Mouse (Mus musculus) intestine, embryonic 14.5 days (tissue): ENCODE measurements around the gene Abhd4. TPM values are rescaled to one million over a fixed set of nuclear protein-coding genes. Genes with fewer than 3 reads are reported as not detected.

Source experiments
- ATAC-seq: fragments of 200-750 bp; cut with Nextera tagmentation; replicated peaks from 2 replicates; pipeline ENCODE4 v1.8.0; 2017; ENCODE audit warnings: low read depth, moderate number of reproducible peaks, moderate TSS enrichment, moderate library complexity; ENCODE audit not compliant: low FRiP score, low TSS enrichment
- DNase-seq: peaks from one replicate; pipeline ENCODE4 v3.0.0-alpha.2; 2018; ENCODE audit warnings: low spot score
- H3K27ac ChIP-seq: fragments of 300-500 bp; sonication (generic); 2 replicates; pipeline ENCODE4 v1.5.1; 2014; ENCODE audit warnings: low read depth, mild to moderate bottlenecking, control low read depth
- H3K27me3 ChIP-seq: fragments of 300-500 bp; sonication (generic); replicated peaks from 2 replicates; pipeline ENCODE4 v1.6.1; 2014; ENCODE audit warnings: low read length, control low read depth; ENCODE audit not compliant: control insufficient read depth, insufficient read depth
- H3K36me3 ChIP-seq: fragments of 300-500 bp; sonication (generic); 2 replicates; pipeline ENCODE4 v1.6.1; 2014; ENCODE audit warnings: low read length, control low read depth; ENCODE audit not compliant: control insufficient read depth, insufficient read depth
- H3K4me1 ChIP-seq: fragments of 300-500 bp; sonication (generic); replicated peaks from 2 replicates; pipeline ENCODE4 v1.6.1; 2014; ENCODE audit warnings: low read length, control low read depth, mixed read lengths; ENCODE audit not compliant: control insufficient read depth, insufficient read depth
- H3K4me2 ChIP-seq: fragments of 300-500 bp; sonication (generic); 2 replicates; pipeline ENCODE4 v1.6.1; 2014; ENCODE audit warnings: low read length
- H3K4me3 ChIP-seq: fragments of 300-500 bp; sonication (generic); 2 replicates; pipeline ENCODE4 v1.5.1; 2014; ENCODE audit warnings: low read depth, low read length, control low read depth, mixed read lengths
- H3K9ac ChIP-seq: fragments of 300-500 bp; sonication (generic); 2 replicates; pipeline ENCODE4 v1.6.1; 2014; ENCODE audit warnings: mild to moderate bottlenecking, low read length
- H3K9me3 ChIP-seq: fragments of 300-500 bp; sonication (generic); 2 replicates; pipeline ENCODE4 v1.6.1; 2016; ENCODE audit warnings: low read length, control low read depth; ENCODE audit not compliant: control insufficient read depth
- WGBS: fragments of 180-500 bp; shearing (Covaris S2); extraction: QIAGEN DNeasy Blood & Tissue Kit; methylation state at CpG from one replicate; pipeline ENCODE4 v1.1.7; 2014; 5-methylcytosine and 5-hydroxymethylcytosine counted together
- polyA plus RNA-seq: library from polyadenylated mRNA; unstranded; fragments of >200 nt; fragmentation: Nextera tagmentation; extraction: Ambion mirVana; gene quantifications from 2 replicates; pipeline ENCODE4 v1.2.1, GENCODE M21; 2014

Abhd4 gene
- polyA plus RNA-seq, 1 experiment from 2014 or later: 46.9 TPM

- no peaks in the 10 kb centered on the region for H3K9me3 ChIP-seq
- no peak overlapping the region for H3K27ac ChIP-seq
- DNase-seq: no peak
- WGBS: 35% methylated on average over 9 of the region's 9 CpGs
- H3K4me3 ChIP-seq: no peak overlapping the region
- peaks cover 29% of the 10 kb centered on the region for H3K4me1 ChIP-seq
- no peak overlapping the region for H3K9ac ChIP-seq
- H3K4me2 ChIP-seq: no peak overlapping the region
- ATAC-seq: no peak
- no peaks in the 10 kb centered on the region for H3K27me3 ChIP-seq
- H3K36me3 ChIP-seq: no peaks in the 10 kb centered on the region
Observed at GRCm38 (mm10) chr14:54218721-54219120, 35.3 kb upstream of the Abhd4 start.

- DNase-seq: no peak
- Histone ChIP-seq H3K4me1 (peaks cover 30% of the 10 kb centered on the region), H3K36me3 (no peaks in the 10 kb centered on the region), H3K27ac (no peak overlapping the region), H3K9ac (no peak overlapping the region), H3K4me3 (no peak overlapping the region), H3K4me2 (no peak overlapping the region), H3K9me3 (no peaks in the 10 kb centered on the region), H3K27me3 (no peaks in the 10 kb centered on the region)
- ATAC-seq: no peak
- 36% methylated on average over 8 of the region's 8 CpGs for WGBS
Observed at GRCm38 (mm10) chr14:54219256-54219655, 34.7 kb upstream of the Abhd4 start.

- no peaks in the 10 kb centered on the region for H3K9me3 ChIP-seq
- H3K27ac ChIP-seq: no peak overlapping the region
- WGBS: 41% methylated on average over 7 of the region's 7 CpGs
- H3K4me1 ChIP-seq: peaks cover 31% of the 10 kb centered on the region
- ATAC-seq (no peak), DNase-seq (no peak)
- no peak overlapping the region for H3K9ac ChIP-seq
- no peaks in the 10 kb centered on the region for H3K27me3 ChIP-seq
- no peaks in the 10 kb centered on the region for H3K36me3 ChIP-seq
- no peak overlapping the region for H3K4me3 ChIP-seq
- H3K4me2 ChIP-seq: no peak overlapping the region
Observed at GRCm38 (mm10) chr14:54219849-54220248, 34.1 kb upstream of the Abhd4 start.

GRCm38 (mm10) chr14:54220726-54221494 lies 33.1 kb upstream of the Abhd4 start:
- no peak for ATAC-seq
- peaks cover 30% of the 10 kb centered on the region for H3K4me1 ChIP-seq
- H3K36me3 ChIP-seq: no peaks in the 10 kb centered on the region
- no peak for DNase-seq
- 73% methylated on average over 8 of the region's 8 CpGs for WGBS
- H3K4me2 ChIP-seq: no peak overlapping the region
- H3K9ac ChIP-seq: no peak overlapping the region
- H3K9me3 ChIP-seq: no peaks in the 10 kb centered on the region
- H3K27ac ChIP-seq: no peak overlapping the region
- no peak overlapping the region for H3K4me3 ChIP-seq
- no peaks in the 10 kb centered on the region for H3K27me3 ChIP-seq

- ATAC-seq (no peak), DNase-seq (no peak)
- H3K4me3 ChIP-seq: no peak overlapping the region
- WGBS: 94% methylated on average over 6 of the region's 6 CpGs
- H3K4me2 ChIP-seq: no peak overlapping the region
- H3K4me1 ChIP-seq: peaks cover 30% of the 10 kb centered on the region
- no peaks in the 10 kb centered on the region for H3K27me3 ChIP-seq
- H3K9me3 ChIP-seq: no peaks in the 10 kb centered on the region
- no peak overlapping the region for H3K27ac ChIP-seq
- H3K36me3 ChIP-seq: no peaks in the 10 kb centered on the region
- H3K9ac ChIP-seq: no peak overlapping the region
Observed at GRCm38 (mm10) chr14:54221641-54222040, 32.3 kb upstream of the Abhd4 start.

GRCm38 (mm10) chr14:54222289-54222727 lies 31.7 kb upstream of the Abhd4 start:
- Histone ChIP-seq H3K4me1 (peaks cover 36% of the 10 kb centered on the region), H3K4me3 (no peak overlapping the region), H3K36me3 (no peaks in the 10 kb centered on the region), H3K27ac (no peak overlapping the region), H3K9me3 (no peaks in the 10 kb centered on the region), H3K9ac (no peak overlapping the region), H3K27me3 (no peaks in the 10 kb centered on the region), H3K4me2 (no peak overlapping the region)
- ATAC-seq (no peak), DNase-seq (no peak)
- WGBS: 87% methylated on average over 8 of the region's 8 CpGs

- Histone ChIP-seq H3K27me3 (no peaks in the 10 kb centered on the region), H3K4me1 (peaks cover 38% of the 10 kb centered on the region), H3K27ac (no peak overlapping the region), H3K9ac (no peak overlapping the region), H3K4me2 (no peak overlapping the region), H3K4me3 (no peak overlapping the region), H3K9me3 (no peaks in the 10 kb centered on the region), H3K36me3 (no peaks in the 10 kb centered on the region)
- WGBS: 54% methylated on average over 13 of the region's 13 CpGs
- DNase-seq: no peak
- ATAC-seq: no peak
Observed at GRCm38 (mm10) chr14:54223315-54224063, 30.5 kb upstream of the Abhd4 start.

- WGBS: 81% methylated on average over 5 of the region's 5 CpGs
- no peak overlapping the region for H3K4me2 ChIP-seq
- DNase-seq (no peak), ATAC-seq (no peak)
- no peaks in the 10 kb centered on the region for H3K9me3 ChIP-seq
- H3K36me3 ChIP-seq: no peaks in the 10 kb centered on the region
- H3K27me3 ChIP-seq: no peaks in the 10 kb centered on the region
- no peak overlapping the region for H3K4me3 ChIP-seq
- H3K4me1 ChIP-seq: peaks cover 38% of the 10 kb centered on the region
- H3K27ac ChIP-seq: no peak overlapping the region
- H3K9ac ChIP-seq: no peak overlapping the region
Observed at GRCm38 (mm10) chr14:54224064-54224417, 29.9 kb upstream of the Abhd4 start.
